Mouse (Mus musculus): Measurements from ENCODE around the gene Pik3cg.

DNA sequence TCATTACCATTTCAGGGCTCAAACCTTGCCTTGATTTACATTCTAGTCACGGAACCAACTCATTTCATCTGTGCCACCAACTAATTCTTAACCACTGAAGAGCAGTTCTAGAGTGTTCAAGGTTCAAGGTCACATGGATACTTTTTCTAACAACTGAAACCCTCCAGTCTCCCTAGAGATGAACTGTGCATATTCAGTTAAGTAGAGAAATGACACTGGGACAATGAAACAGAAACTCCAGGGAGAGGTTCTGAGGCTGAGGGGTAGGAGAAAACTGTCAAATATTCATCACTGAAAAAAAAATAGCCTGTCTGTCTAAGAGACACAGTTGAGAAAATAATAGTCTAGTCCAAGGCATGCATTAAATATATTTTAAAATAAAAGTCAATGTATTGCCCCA lies 24.9 kb downstream of the Pik3cg start:
- TF ChIP-seq TAL1 (IDR thresholded peaks at IDR 0.05; ENCODE audit: low read length) (no peak), GATA1 (IDR thresholded peaks at IDR 0.05; ENCODE audit: low read length) (no peak)
